Mouse (Mus musculus) liver, postnatal 0 days (tissue): ENCODE measurements around the gene C77080. TPM values are rescaled to one million over a fixed set of nuclear protein-coding genes. Genes with fewer than 3 reads are reported as not detected.

ENCODE experiments used
- ATAC-seq: fragments of 200-750 bp; cut with Nextera tagmentation; 2 replicates; pipeline ENCODE4 v1.8.0; 2017; ENCODE audit warnings: mild to moderate bottlenecking, moderate library complexity
- DNase-seq: peaks from one replicate; pipeline ENCODE4 v3.0.0-alpha.2; 2016
- H3K27ac ChIP-seq: fragments of 300-500 bp; sonication (generic); 2 replicates; pipeline ENCODE4 v1.5.1; 2014; ENCODE audit warnings: antibody characterized with exemption, moderate library complexity, mild to moderate bottlenecking, low read depth
- H3K27me3 ChIP-seq: fragments of 300-500 bp; sonication (generic); 2 replicates; pipeline ENCODE4 v1.6.1; 2014; ENCODE audit warnings: low read length, control low read depth, mixed read lengths; ENCODE audit not compliant: insufficient read depth
- H3K36me3 ChIP-seq: fragments of 300-500 bp; sonication (generic); replicated peaks from 2 replicates; pipeline ENCODE4 v1.6.1; 2014; ENCODE audit warnings: mild to moderate bottlenecking, control low read depth, low read length, moderate library complexity, mixed read lengths; ENCODE audit not compliant: insufficient read depth
- H3K4me1 ChIP-seq: fragments of 300-500 bp; sonication (generic); 2 replicates; pipeline ENCODE4 v1.6.1; 2014; ENCODE audit warnings: antibody characterized with exemption, mild to moderate bottlenecking, control low read depth; ENCODE audit not compliant: insufficient read depth
- H3K4me2 ChIP-seq: fragments of 300-500 bp; sonication (generic); 2 replicates; pipeline ENCODE4 v1.6.1; 2014; ENCODE audit warnings: low read depth, mild to moderate bottlenecking, low read length, moderate library complexity, mixed read lengths
- H3K4me3 ChIP-seq: fragments of 300-500 bp; sonication (generic); 2 replicates; pipeline ENCODE4 v1.5.1; 2014; ENCODE audit warnings: low read depth, low read length
- H3K9ac ChIP-seq: fragments of 300-500 bp; sonication (generic); replicated peaks from 2 replicates; pipeline ENCODE4 v1.6.1; 2014; ENCODE audit warnings: mild to moderate bottlenecking, moderate library complexity
- H3K9me3 ChIP-seq: fragments of 300-500 bp; sonication (generic); 2 replicates; pipeline ENCODE4 v1.6.1; 2016; ENCODE audit warnings: mild to moderate bottlenecking, control low read depth, low read length, mixed read lengths
- CTCF ChIP-seq: sonication (generic); IDR thresholded peaks from 2 replicates; pipeline ENCODE4 v1.5.1; 2016; ENCODE audit warnings: antibody characterized with exemption, low read depth
- EP300 ChIP-seq: IDR thresholded peaks from 2 replicates; pipeline ENCODE4 v1.6.1; 2016; ENCODE audit warnings: antibody characterized with exemption, low read depth, mild to moderate bottlenecking
- WGBS: fragments of 180-500 bp; shearing (Covaris S2); extraction: QIAGEN DNeasy Blood & Tissue Kit; methylation state at CpG from one replicate; pipeline ENCODE4 v1.1.7; 2014; ENCODE audit not compliant: insufficient replicate concordance; 5-methylcytosine and 5-hydroxymethylcytosine counted together
- polyA plus RNA-seq: library from polyadenylated mRNA; unstranded; fragments of >200 nt; fragmentation: Nextera tagmentation; extraction: Ambion mirVana; gene quantifications from 2 replicates; pipeline ENCODE4 v1.2.1, GENCODE M21; 2015

Gene C77080
- polyA plus RNA-seq, 1 experiment from 2014 or later: 1.4 TPM

DNA sequence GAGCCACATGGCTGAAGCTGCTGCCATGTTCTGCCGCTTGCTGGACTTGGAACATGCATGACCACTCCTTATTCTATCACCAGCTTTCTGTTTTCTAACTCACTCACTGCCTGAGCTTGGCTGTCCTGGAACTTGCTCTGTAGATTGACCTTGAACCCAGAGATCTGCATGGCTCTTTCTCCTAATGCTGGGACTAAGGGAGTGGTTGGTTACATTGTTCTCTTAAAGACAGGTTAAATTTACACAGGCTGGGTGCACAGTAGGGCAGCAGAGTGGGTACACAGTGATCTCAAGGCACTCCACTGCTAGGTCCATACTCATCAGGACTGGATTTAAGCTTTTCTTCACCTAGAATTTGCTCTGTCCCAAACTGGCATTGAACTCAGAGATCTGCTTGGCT, 66.9 kb downstream of the C77080 start:
- Histone ChIP-seq H3K9me3 (no peaks in the 10 kb centered on the region), H3K4me2 (no peak overlapping the region), H3K4me1 (peaks cover 30% of the 10 kb centered on the region), H3K36me3 (peaks cover 38% of the 10 kb centered on the region), H3K27ac (no peak overlapping the region), H3K4me3 (no peak overlapping the region), H3K9ac (no peak overlapping the region), H3K27me3 (no peaks in the 10 kb centered on the region)
- 90% methylated on average over 1 of the region's 1 CpGs for WGBS
- ATAC-seq: no peak
- no peak for DNase-seq
- TF ChIP-seq EP300: no peak
- TF ChIP-seq CTCF: no peak

DNA sequence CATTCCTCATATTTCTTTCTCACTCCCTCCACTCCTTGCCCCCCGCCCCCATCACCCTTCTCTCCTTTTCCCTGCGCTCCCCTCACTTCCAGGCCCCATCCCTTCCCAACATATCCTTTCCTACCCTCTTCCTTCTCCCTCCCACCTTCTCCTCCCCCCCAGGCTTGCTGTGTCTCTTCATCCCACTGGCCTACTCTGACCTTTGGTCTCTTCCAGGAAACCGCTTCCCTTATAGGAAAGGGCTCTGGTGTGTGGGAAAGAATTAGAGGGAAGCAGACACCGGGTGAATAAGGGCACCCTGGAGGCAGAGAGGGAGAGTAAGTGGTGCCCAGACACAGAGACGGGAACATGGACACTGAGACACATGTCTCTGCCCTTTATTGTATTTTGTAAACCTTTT, 69.5 kb downstream of the C77080 start:
- Histone ChIP-seq H3K4me1 (peaks cover 39% of the 10 kb centered on the region), H3K9ac (no peak overlapping the region), H3K27ac (0 out of 2 replicates have a peak overlapping the region, but pooled peaks have one; percentile 45), H3K27me3 (no peaks in the 10 kb centered on the region), H3K9me3 (no peaks in the 10 kb centered on the region), H3K36me3 (peaks cover 22% of the 10 kb centered on the region), H3K4me2 (peak overlapping the region; percentile 93), H3K4me3 (peak overlapping the region; percentile 96; the same call in 1 of the 2 replicates)
- ATAC-seq (no peak), DNase-seq (no peak)
- TF ChIP-seq EP300 (0 out of 2 replicates have a peak, but pooled peaks have one; percentile 9), CTCF (no peak)
- 68% methylated on average over 5 of the region's 5 CpGs for WGBS

DNA sequence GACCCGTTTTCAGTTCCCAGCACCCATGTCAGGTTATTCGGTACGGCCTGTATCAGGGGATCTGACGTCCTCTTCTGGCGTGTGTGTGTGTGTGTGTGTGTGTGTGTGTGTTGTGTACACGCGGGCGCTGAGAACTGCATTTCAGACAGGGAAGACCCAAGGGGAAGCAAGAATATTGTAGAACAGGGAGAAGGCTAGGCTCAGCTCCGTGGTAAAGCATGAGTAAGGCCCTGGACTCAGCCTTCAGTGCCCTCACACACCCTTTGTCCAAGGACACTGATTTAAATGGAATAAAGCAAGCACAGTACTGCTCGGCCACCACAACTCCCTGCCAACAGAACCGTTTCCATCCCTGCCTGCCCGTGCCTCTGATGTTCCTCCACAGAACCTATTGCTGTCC, 70.7 kb downstream of the C77080 start:
- no peaks in the 10 kb centered on the region for H3K27me3 ChIP-seq
- H3K9me3 ChIP-seq: no peaks in the 10 kb centered on the region
- H3K4me2 ChIP-seq: peak overlapping the region; percentile 93
- H3K9ac ChIP-seq: peak overlapping the region; percentile 84
- TF ChIP-seq CTCF: no peak
- no peak for TF ChIP-seq EP300
- 1% methylated on average over 12 of the region's 12 CpGs for WGBS
- peak; percentile 41 for DNase-seq
- H3K4me1 ChIP-seq: peaks cover 39% of the 10 kb centered on the region
- H3K27ac ChIP-seq: peak overlapping the region; percentile 87
- peak overlapping the region; percentile 96 for H3K4me3 ChIP-seq
- peaks cover 11% of the 10 kb centered on the region; the same call in 1 of the 2 replicates for H3K36me3 ChIP-seq
- ATAC-seq: no peak

DNA sequence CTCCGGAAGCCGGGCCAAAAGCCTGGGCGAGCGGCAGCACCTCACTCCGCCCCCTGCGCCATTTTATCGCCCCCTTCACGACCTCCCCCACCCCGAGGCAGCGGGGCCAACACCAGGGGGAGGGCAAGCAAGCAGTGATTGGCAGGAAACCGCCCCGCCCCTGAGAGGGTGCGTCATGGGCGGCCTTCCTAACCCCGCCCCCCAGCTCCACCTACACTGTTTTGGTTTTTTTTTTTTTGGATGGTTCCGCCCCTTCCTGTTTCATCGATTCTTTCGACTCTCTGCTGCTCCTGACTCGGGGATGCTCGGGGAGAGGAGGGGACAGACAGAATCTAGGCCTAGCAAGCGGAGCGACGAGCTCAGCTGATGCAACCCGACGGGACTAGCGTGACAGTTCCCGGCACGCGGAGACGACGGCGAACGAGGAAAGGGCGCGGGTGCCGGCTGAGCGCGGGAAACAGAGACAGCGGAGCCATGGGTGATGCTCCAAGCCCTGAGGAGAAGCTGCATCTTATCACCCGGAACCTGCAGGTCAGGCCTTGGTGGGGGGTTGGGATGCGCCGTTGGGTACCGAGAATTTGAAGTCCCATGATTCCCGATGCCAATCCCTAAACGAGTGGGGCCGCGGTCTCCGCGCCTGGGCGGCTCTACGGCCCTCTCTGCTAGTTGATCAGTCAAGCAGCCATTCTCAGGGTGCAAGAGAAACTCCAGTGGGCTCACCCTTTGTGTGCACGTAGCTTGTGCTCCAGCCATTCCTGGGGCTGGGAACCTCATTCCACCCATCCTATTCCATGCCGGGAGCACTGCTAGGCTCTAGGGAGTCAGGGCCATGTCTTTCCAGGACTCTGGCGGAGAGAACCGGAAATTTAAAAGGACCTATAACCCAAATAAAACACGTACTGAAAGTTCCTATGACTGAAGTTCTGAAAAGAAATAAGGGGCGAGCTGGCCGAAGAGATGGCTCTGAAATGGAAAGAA, 71.4 kb downstream of the C77080 start, which contains the start of the genes S100pbp and Yars:
TSS of gene S100pbp (minus strand) at position 186 of the 978 bp plus-strand sequence.
TSS of gene Yars (plus strand) at position 219 of the 978 bp plus-strand sequence.
- DNase-seq (peak; percentile 98), ATAC-seq (peak; percentile 93)
- H3K36me3 ChIP-seq: 0 out of 2 replicates have a peak, but pooled peaks cover 7% of the 10 kb centered on the region
- H3K4me1 ChIP-seq: peaks cover 36% of the 10 kb centered on the region
- under 1% methylated on average over 53 of the region's 58 CpGs for WGBS
- no peaks in the 10 kb centered on the region for H3K9me3 ChIP-seq
- H3K9ac ChIP-seq: peak within 1 kb of the TSS; percentile 89
- peak; percentile 57 for TF ChIP-seq CTCF
- TF ChIP-seq EP300: peak; percentile 72; the same call in 1 of the 2 replicates
- H3K27ac ChIP-seq: peak within 1 kb of the TSS; percentile 94
- peak within 1 kb of the TSS; percentile 93 for H3K4me2 ChIP-seq
- peak within 1 kb of the TSS; percentile 96 for H3K4me3 ChIP-seq
- no peaks in the 10 kb centered on the region for H3K27me3 ChIP-seq

DNA sequence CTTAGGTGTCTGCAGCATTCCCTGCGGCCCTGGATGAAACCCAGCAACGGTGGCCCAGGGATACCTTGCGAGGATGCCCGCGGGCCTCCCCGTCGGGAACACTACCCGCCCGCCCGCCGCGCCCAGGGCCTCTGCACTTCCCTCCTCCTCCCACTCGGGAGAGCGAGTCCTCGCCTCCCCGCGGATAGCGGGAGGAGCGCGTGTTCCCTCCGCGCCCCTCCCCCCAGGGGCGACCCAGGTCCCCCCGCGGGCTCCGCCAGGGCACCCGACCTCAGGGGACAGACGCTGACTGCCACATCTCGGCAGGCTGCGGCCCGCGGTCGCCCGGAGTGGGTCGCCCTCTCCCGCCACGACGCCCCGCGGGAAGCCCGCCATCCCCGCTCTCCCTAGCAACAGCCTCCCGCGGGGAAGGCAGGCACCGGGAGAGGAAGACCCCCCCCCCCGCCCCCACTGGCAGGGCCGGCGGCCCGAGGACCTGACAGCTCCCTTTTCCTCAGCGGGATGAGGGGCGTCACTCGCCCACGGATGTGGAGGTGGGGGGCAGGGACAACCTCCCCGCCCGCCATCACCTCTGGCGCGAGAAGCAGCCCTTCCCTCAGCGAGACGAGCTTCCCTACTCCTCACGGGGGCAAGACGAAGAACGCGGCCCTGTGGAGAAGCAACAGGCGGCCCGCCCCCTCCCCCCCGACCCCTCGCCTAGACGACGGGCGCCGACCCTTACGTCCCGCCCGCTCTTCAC, 72.2 kb downstream of the C77080 start:
- DNase-seq: peak; percentile 70
- peak overlapping the region; percentile 89 for H3K9ac ChIP-seq
- H3K36me3 ChIP-seq: 0 out of 2 replicates have a peak, but pooled peaks cover 5% of the 10 kb centered on the region
- peak overlapping the region; percentile 93 for H3K4me2 ChIP-seq
- peaks cover 31% of the 10 kb centered on the region for H3K4me1 ChIP-seq
- peak overlapping the region; percentile 96 for H3K4me3 ChIP-seq
- peak overlapping the region; percentile 94 for H3K27ac ChIP-seq
- TF ChIP-seq CTCF: no peak
- no peak for TF ChIP-seq EP300
- peak; percentile 41 for ATAC-seq
- no peaks in the 10 kb centered on the region for H3K9me3 ChIP-seq
- under 1% methylated on average over 40 of the region's 74 CpGs for WGBS
- no peaks in the 10 kb centered on the region for H3K27me3 ChIP-seq
